8 mouse cellular contexts compared by ENCODE assay signal in the genomic region with DNA sequence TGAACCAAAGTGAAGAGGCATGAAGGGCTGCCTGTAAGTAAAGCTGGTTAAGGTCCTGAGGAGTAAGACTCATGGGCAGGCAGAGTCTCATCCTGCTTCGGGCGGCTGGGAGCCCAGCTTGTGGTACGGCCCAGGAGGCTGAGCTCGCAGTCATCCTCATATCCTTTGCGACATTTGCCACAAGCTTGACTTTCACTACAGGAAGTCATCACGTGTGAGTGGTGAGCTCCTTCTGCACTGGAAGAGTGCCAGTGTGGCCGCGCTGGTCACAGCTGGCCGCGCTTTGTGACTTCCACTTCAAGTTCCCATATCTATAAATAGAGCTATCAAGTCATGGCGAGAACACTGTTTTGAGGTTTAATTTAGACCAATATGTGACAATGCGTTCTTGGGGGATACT. TPM values are rescaled to one million over a fixed set of nuclear protein-coding genes. Genes with fewer than 3 reads are reported as not detected.
DNase-seq lines count a peak whose midpoint lies in the region; ATAC-seq and TF ChIP-seq lines count a peak whose summit lies in the region.

No protein-coding gene starts in this region.

- no peak overlapping the region for H3K4me3 ChIP-seq in hindbrain, embryonic 16.5 days (ENCODE audit: low read length)
- no peak overlapping the region for H3K4me3 ChIP-seq in hindbrain, embryonic 11.5 days (ENCODE audit: low read depth, low read length)
- H3K4me3 ChIP-seq in MEL (ENCODE audit: control insufficient read depth in 1 of 2, insufficient read depth in 1 of 2, low read depth in 2 of 2, low read length in 2 of 2) = no peak overlapping the region
- no peak overlapping the region for H3K4me3 ChIP-seq in heart, embryonic 14.5 days (ENCODE audit: control insufficient read depth in 1 of 2, insufficient read depth in 1 of 2, low read depth in 1 of 2, low read length in 2 of 2)
- no peak overlapping the region for H3K4me3 ChIP-seq in lung, adult 2 months (replicated peaks; ENCODE audit: extremely low read depth, low read depth, low read length)

- no peaks in the 10 kb centered on the region for H3K36me3 ChIP-seq in hindbrain, embryonic 16.5 days (ENCODE audit: control insufficient read depth, insufficient read depth, low read length)
- no peaks in the 10 kb centered on the region for H3K36me3 ChIP-seq in hindbrain, embryonic 11.5 days (ENCODE audit: control insufficient read depth, insufficient read depth, low read length)
- no peaks in the 10 kb centered on the region for H3K36me3 ChIP-seq in MEL (ENCODE audit: control insufficient read depth in 1 of 2, insufficient read depth in 2 of 2, low read length in 2 of 2)
- no peaks in the 10 kb centered on the region for H3K36me3 ChIP-seq in heart, embryonic 14.5 days (ENCODE audit: control insufficient read depth, insufficient read depth, low read length)

- no peak overlapping the region for H3K4me2 ChIP-seq in hindbrain, embryonic 16.5 days (ENCODE audit: low read length)
- H3K4me2 ChIP-seq in hindbrain, embryonic 11.5 days (replicated peaks; ENCODE audit: low read depth, low read length) = no peak overlapping the region
- H3K4me2 ChIP-seq in heart, embryonic 14.5 days (ENCODE audit: low read length) = peak overlapping the region; percentile 25

- no peak for TF ChIP-seq CTCF in MEL (IDR thresholded peaks at IDR 0.05 in 2 of 3, conservative IDR thresholded peaks at IDR 0.05 in 1 of 3; ENCODE audit: control insufficient read depth in 1 of 3, insufficient read depth in 1 of 3, low read depth in 2 of 3, low read length in 3 of 3, poor library complexity in 1 of 3, severe bottlenecking in 1 of 3)
- TF ChIP-seq CTCF in lung, adult 2 months (IDR thresholded peaks at IDR 0.05; ENCODE audit: insufficient read depth, low read length) = no peak

- H3K27me3 ChIP-seq in hindbrain, embryonic 16.5 days (replicated peaks; ENCODE audit: control insufficient read depth, insufficient read depth, low read length) = no peaks in the 10 kb centered on the region
- no peaks in the 10 kb centered on the region for H3K27me3 ChIP-seq in hindbrain, embryonic 11.5 days (ENCODE audit: control insufficient read depth, insufficient read depth, low read length)
- H3K27me3 ChIP-seq in MEL (ENCODE audit: control insufficient read depth in 1 of 2, insufficient read depth in 2 of 2, low read length in 2 of 2) = peaks cover 0 to 1% of the 10 kb centered on the region in 2 experiments; a peak in 1 of 4 replicates
- peaks cover 8% of the 10 kb centered on the region; the same call in 1 of the 2 replicates for H3K27me3 ChIP-seq in heart, embryonic 14.5 days (ENCODE audit: control insufficient read depth, insufficient read depth, low read length)

- H3K9ac ChIP-seq in hindbrain, embryonic 16.5 days (ENCODE audit: low read depth, low read length) = no peak overlapping the region
- no peak overlapping the region for H3K9ac ChIP-seq in hindbrain, embryonic 11.5 days (ENCODE audit: low read depth, low read length)
- H3K9ac ChIP-seq in MEL (ENCODE audit: control insufficient read depth, low read depth, low read length, poor library complexity, severe bottlenecking) = no peak overlapping the region
- H3K9ac ChIP-seq in heart, embryonic 14.5 days (ENCODE audit: low read length) = no peak overlapping the region

- H3K27ac ChIP-seq in hindbrain, embryonic 16.5 days (ENCODE audit: low read depth, low read length) = no peak overlapping the region; the same call in 1 of the 2 replicates
- no peak overlapping the region for H3K27ac ChIP-seq in hindbrain, embryonic 11.5 days (ENCODE audit: low read depth, low read length)
- no peak overlapping the region for H3K27ac ChIP-seq in MEL (ENCODE audit: control insufficient read depth, low read depth, low read length)
- H3K27ac ChIP-seq in heart, embryonic 14.5 days (replicated peaks in 1 of 2; ENCODE audit: control insufficient read depth in 1 of 2, insufficient read depth in 1 of 2, low read depth in 2 of 2, low read length in 2 of 2) = peak overlapping the region; percentile 15 to 20; a peak in 2 of 4 replicates

- TF ChIP-seq POLR2A in MEL (IDR thresholded peaks at IDR 0.05; ENCODE audit: control insufficient read depth in 1 of 2, insufficient read depth in 1 of 2, low read depth in 1 of 2, low read length in 2 of 2, poor library complexity in 1 of 2) = no peak
- TF ChIP-seq POLR2A in lung, adult 2 months (IDR thresholded peaks at IDR 0.05; ENCODE audit: borderline replicate concordance, extremely low read depth, low read depth, low read length) = no peak

- no peak for TF ChIP-seq EP300 in MEL (IDR thresholded peaks at IDR 0.05; ENCODE audit: low read depth in 1 of 2, low read length in 2 of 2)

- peak; percentile 55; the same call in 1 of the 2 replicates for ATAC-seq in hindbrain, embryonic 16.5 days
- ATAC-seq in hindbrain, embryonic 11.5 days (ENCODE audit: low FRiP score) = no peak
- peak; percentile 47 for ATAC-seq in heart, embryonic 14.5 days (ENCODE audit: insufficient number of reproducible peaks, insufficient read depth, low FRiP score, low read depth)

- H3K79me2 ChIP-seq in MEL (ENCODE audit: control insufficient read depth, insufficient read depth, low read length, poor library complexity) = no peaks in the 10 kb centered on the region

- no peak for DNase-seq in hindbrain, embryonic 11.5 days (ENCODE audit: low spot score)
- DNase-seq in MEL (ENCODE audit: low read depth, low spot score) = peak; percentile 8
- peak; percentile 23 for DNase-seq in lung, adult 2 months
- peak; percentile 84 to 88 for DNase-seq in spleen, postnatal 36 days (ENCODE audit: low spot score in 2 of 2)
- no peak for DNase-seq in Muller cell, postnatal 12 days (ENCODE audit: inconsistent ontology term)
- DNase-seq in layer of hippocampus, adult 8-10 months (ENCODE audit: low spot score in 2 of 2) = no peak

- WGBS in hindbrain, embryonic 16.5 days = 65% methylated on average over 12 of the region's 12 CpGs
- whole genome bisulfite sequencing in hindbrain, embryonic 11.5 days = 91% methylated on average over 12 of the region's 12 CpGs
- 24% methylated on average over 12 of the region's 12 CpGs for WGBS in heart, embryonic 14.5 days
- 19% methylated on average over 12 of the region's 12 CpGs for WGBS in lung, adult 2 months

- no peak for TF ChIP-seq RAD21 in MEL (IDR thresholded peaks at IDR 0.05; ENCODE audit: low read depth, low read length)

- no peaks in the 10 kb centered on the region for H3K9me3 ChIP-seq in hindbrain, embryonic 16.5 days (ENCODE audit: control insufficient read depth, low read length)
- H3K9me3 ChIP-seq in hindbrain, embryonic 11.5 days (ENCODE audit: control insufficient read depth, low read length) = no peaks in the 10 kb centered on the region
- no peaks in the 10 kb centered on the region for H3K9me3 ChIP-seq in MEL (replicated peaks; ENCODE audit: insufficient read depth, low read length)
- H3K9me3 ChIP-seq in heart, embryonic 14.5 days (ENCODE audit: control insufficient read depth, low read length) = no peaks in the 10 kb centered on the region

- H3K4me1 ChIP-seq in hindbrain, embryonic 16.5 days (ENCODE audit: control insufficient read depth, insufficient read depth, low read depth, low read length) = no peaks in the 10 kb centered on the region
- H3K4me1 ChIP-seq in hindbrain, embryonic 11.5 days (replicated peaks; ENCODE audit: control insufficient read depth, insufficient read depth, low read length) = no peaks in the 10 kb centered on the region; the same call in 1 of the 2 replicates
- H3K4me1 ChIP-seq in MEL (ENCODE audit: control insufficient read depth in 1 of 2, insufficient read depth in 2 of 2, low read length in 2 of 2) = no peaks in the 10 kb centered on the region
- H3K4me1 ChIP-seq in heart, embryonic 14.5 days (ENCODE audit: control insufficient read depth in 2 of 2, insufficient read depth in 2 of 2, low read length in 2 of 2) = peaks cover 26 to 34% of the 10 kb centered on the region in 2 experiments
- no peaks in the 10 kb centered on the region; the same call in 1 of the 2 replicates for H3K4me1 ChIP-seq in lung, adult 2 months (ENCODE audit: control insufficient read depth, insufficient read depth, low read length)

TF ChIP-seq in MEL, 35 proteins besides CTCF, POLR2A, EP300 and RAD21:
- TF ChIP-seq NELFE (IDR thresholded peaks at IDR 0.05; ENCODE audit: low read depth, low read length) (no peak), BHLHE40 (IDR thresholded peaks at IDR 0.05; ENCODE audit: borderline replicate concordance, low read depth, low read length) (no peak), NRF1 (IDR thresholded peaks at IDR 0.05; ENCODE audit: insufficient read depth, low read depth, low read length, poor library complexity, severe bottlenecking) (no peak), USF1 (IDR thresholded peaks at IDR 0.05; ENCODE audit: low read depth, low read length) (no peak), ETS1 (IDR thresholded peaks at IDR 0.05; ENCODE audit: low read depth, low read length) (no peak), ELF1 (IDR thresholded peaks at IDR 0.05; ENCODE audit: low read depth, low read length) (no peak), MAX (IDR thresholded peaks at IDR 0.05; ENCODE audit: low read length) (no peak), MAFK (IDR thresholded peaks at IDR 0.05; ENCODE audit: borderline replicate concordance, low read depth, low read length) (no peak), MAZ (IDR thresholded peaks at IDR 0.05; ENCODE audit: low read depth, low read length) (no peak), TBP (IDR thresholded peaks at IDR 0.05; ENCODE audit: low read depth, low read length) (no peak)
TF ChIP-seq in MEL: peak in this region for 0.

RNA-seq across cellular contexts. Expression of a gene that starts 18.7 kb away (rescaled TPM):
- 16.1 and 22.1 TPM in 2 replicates for polyA plus RNA-seq in hindbrain, embryonic 16.5 days (2015; fragmentation: Nextera tagmentation; extraction: Ambion mirVana)
- 65.9 and 66.5 TPM in 2 replicates for polyA plus RNA-seq in hindbrain, embryonic 11.5 days (2014; fragmentation: Nextera tagmentation; extraction: Ambion mirVana)
- not detected in 2 replicates for total RNA-seq in MEL (2012; rRNA removed)
- polyA plus RNA-seq in MEL (2012; ENCODE audit: insufficient read depth in 1 of 2, insufficient read length in 2 of 2, low read depth in 1 of 2, low replicate concordance in 2 of 2, missing spikeins in 1 of 2) = not detected
- not detected in 2 replicates for polyA plus RNA-seq in heart, embryonic 14.5 days (2014; fragmentation: Nextera tagmentation; extraction: Ambion mirVana)
- polyA plus RNA-seq in lung, adult 2 months (2012; rRNA removed) = 0.05 and 0.13 TPM in 2 replicates
- 10 to 100 TPM; 10.9 to 12.7 (median 12.3) TPM for total RNA-seq in layer of hippocampus, adult 8-10 months (2022)

Comparison
In these comparisons a context has a peak if more than half of its experiments do, and no peak if none do; other contexts are left out.
1. H3K27ac ChIP-seq: peak in heart, embryonic 14.5 days (2 of 2); none in hindbrain, embryonic 16.5 days (single experiment), hindbrain, embryonic 11.5 days (single experiment) and MEL (single experiment).
2. DNase-seq: peak in MEL (single experiment), lung, adult 2 months (single experiment) and spleen, postnatal 36 days (2 of 2); none in hindbrain, embryonic 11.5 days (single experiment), Muller cell, postnatal 12 days (single experiment) and layer of hippocampus, adult 8-10 months (0 of 2).
3. RNA of a gene that starts 18.7 kb away (polyA plus RNA-seq): 65.9 to 66.5 TPM in hindbrain, embryonic 11.5 days and 16.1 to 22.1 TPM in hindbrain, embryonic 16.5 days; 0.05 to 0.13 TPM in lung, adult 2 months, not detected in MEL and not detected in heart, embryonic 14.5 days; every median in the first group is over 10 times any median in the second.